8 mouse cellular contexts compared by ENCODE assay signal in the genomic region with DNA sequence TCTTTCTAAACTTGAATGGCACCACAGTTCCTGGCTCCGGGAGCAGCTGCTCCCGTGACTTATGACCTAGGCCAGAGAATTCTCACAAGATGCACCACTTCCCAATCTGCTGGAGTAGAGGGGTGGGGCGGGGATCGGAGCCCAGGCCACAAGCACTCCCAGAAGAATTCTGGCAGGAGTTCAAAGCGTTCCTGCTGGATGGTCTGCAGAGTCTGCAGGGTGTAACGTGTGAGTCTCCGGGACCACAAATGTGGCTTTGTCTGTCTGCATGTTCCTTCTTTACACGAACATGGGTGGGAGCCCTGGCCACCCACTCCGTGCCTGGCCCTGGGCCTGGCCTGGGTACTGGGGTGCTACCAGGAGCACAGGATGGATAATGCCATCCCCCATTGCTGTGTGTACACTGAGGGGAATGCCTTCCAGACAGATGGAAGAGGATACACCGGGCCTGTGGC. TPM values are rescaled to one million over a fixed set of nuclear protein-coding genes. Genes with fewer than 3 reads are reported as not detected.
DNase-seq lines count a peak whose midpoint lies in the region; ATAC-seq and TF ChIP-seq lines count a peak whose summit lies in the region.

No protein-coding gene starts in this region.

- no peak for TF ChIP-seq POLR2A in limb, embryonic 14.5 days (IDR thresholded peaks at IDR 0.05; ENCODE audit: borderline replicate concordance, extremely low read depth, insufficient read depth, insufficient read length)

- H3K9me3 ChIP-seq in embryonic facial prominence, embryonic 10.5 days = no peaks in the 10 kb centered on the region
- H3K9me3 ChIP-seq in limb, embryonic 14.5 days (ENCODE audit: control insufficient read depth, low read length) = 0 out of 2 replicates have a peak, but pooled peaks cover 2% of the 10 kb centered on the region
- no peaks in the 10 kb centered on the region for H3K9me3 ChIP-seq in neural tube, embryonic 12.5 days

- DNase-seq in embryo, embryonic 10 days (ENCODE audit: low spot score) = peak; percentile 16
- DNase-seq in embryo, embryonic 9.5 days (ENCODE audit: extremely low spot score) = no peak
- no peak for DNase-seq in embryonic facial prominence, embryonic 10.5 days (ENCODE audit: low spot score)
- peak; percentile 39 to 59 for DNase-seq in heart, postnatal 14 days
- DNase-seq in limb, embryonic 14.5 days (ENCODE audit: low spot score) = peak; percentile 83
- DNase-seq in right cerebral cortex, postnatal 14 days = no peak
- no peak for DNase-seq in thymus, postnatal 36 days

- peaks cover 2% of the 10 kb centered on the region for H3K36me3 ChIP-seq in embryonic facial prominence, embryonic 10.5 days (replicated peaks)
- no peaks in the 10 kb centered on the region for H3K36me3 ChIP-seq in limb, embryonic 14.5 days (ENCODE audit: control insufficient read depth, insufficient read depth, low read length)
- peaks cover under 1% of the 10 kb centered on the region; the same call in 1 of the 2 replicates for H3K36me3 ChIP-seq in neural tube, embryonic 12.5 days

- no peak overlapping the region for H3K9ac ChIP-seq in limb, embryonic 14.5 days (ENCODE audit: low read depth, low read length, severe bottlenecking)
- H3K9ac ChIP-seq in neural tube, embryonic 12.5 days = no peak overlapping the region

- no peak overlapping the region for H3K4me3 ChIP-seq in embryonic facial prominence, embryonic 10.5 days
- no peak overlapping the region for H3K4me3 ChIP-seq in limb, embryonic 14.5 days (replicated peaks; ENCODE audit: low read length)
- no peak overlapping the region for H3K4me3 ChIP-seq in neural tube, embryonic 12.5 days

- peak overlapping the region; percentile 66 for H3K27ac ChIP-seq in embryonic facial prominence, embryonic 10.5 days (replicated peaks)
- no peak overlapping the region; the same call in 1 of the 2 replicates for H3K27ac ChIP-seq in limb, embryonic 14.5 days (replicated peaks; ENCODE audit: low read depth, low read length)
- H3K27ac ChIP-seq in neural tube, embryonic 12.5 days = no peak overlapping the region

- ATAC-seq in limb, embryonic 14.5 days (ENCODE audit: low FRiP score, low read depth) = peak; percentile 48
- peak; percentile 33 for ATAC-seq in neural tube, embryonic 12.5 days (ENCODE audit: low FRiP score, low read depth)

- intact Hi-C loops in heart, postnatal 14 days (cut with DNase I) = no loop called here

- peaks cover 38% of the 10 kb centered on the region for H3K4me1 ChIP-seq in embryonic facial prominence, embryonic 10.5 days
- H3K4me1 ChIP-seq in limb, embryonic 14.5 days (ENCODE audit: control insufficient read depth, insufficient read depth, low read length) = peaks cover 21% of the 10 kb centered on the region
- peaks cover 8% of the 10 kb centered on the region for H3K4me1 ChIP-seq in neural tube, embryonic 12.5 days

- H3K27me3 ChIP-seq in embryonic facial prominence, embryonic 10.5 days (replicated peaks; ENCODE audit: low read depth, poor library complexity, severe bottlenecking) = no peaks in the 10 kb centered on the region
- no peaks in the 10 kb centered on the region for H3K27me3 ChIP-seq in limb, embryonic 14.5 days (ENCODE audit: control insufficient read depth, insufficient read depth, low read length)
- no peaks in the 10 kb centered on the region for H3K27me3 ChIP-seq in neural tube, embryonic 12.5 days (replicated peaks)

- no peak overlapping the region for H3K4me2 ChIP-seq in limb, embryonic 14.5 days (replicated peaks; ENCODE audit: low read depth, low read length, severe bottlenecking)
- no peak overlapping the region for H3K4me2 ChIP-seq in neural tube, embryonic 12.5 days (replicated peaks)

- WGBS in embryonic facial prominence, embryonic 10.5 days = 63% methylated on average over 10 of the region's 10 CpGs
- 36% methylated on average over 10 of the region's 10 CpGs for WGBS in limb, embryonic 14.5 days
- WGBS in neural tube, embryonic 12.5 days = 52% methylated on average over 10 of the region's 10 CpGs

RNA-seq across cellular contexts. Expression of a gene that starts 28.5 kb away (rescaled TPM):
- polyA plus RNA-seq in embryonic facial prominence, embryonic 10.5 days (2016; fragmentation: Nextera tagmentation; extraction: Ambion mirVana) = 7.4 and 9.4 TPM in 2 replicates
- total RNA-seq in heart, postnatal 14 days (2021) = 1 to 10 TPM; 4.0 to 4.6 TPM
- polyA plus RNA-seq in limb, embryonic 14.5 days (2012; rRNA removed) = 18.2 and 21.4 TPM in 2 replicates
- polyA plus RNA-seq in limb, embryonic 14.5 days (2014; fragmentation: Nextera tagmentation; extraction: Ambion mirVana) = 9.6 and 13.3 TPM in 2 replicates
- polyA plus RNA-seq in neural tube, embryonic 12.5 days (2016; fragmentation: Nextera tagmentation; extraction: Ambion mirVana) = 27.5 and 31.8 TPM in 2 replicates

Comparison
In these comparisons a context has a peak if more than half of its experiments do, and no peak if none do; other contexts are left out.
1. DNase-seq: peak in embryo, embryonic 10 days (single experiment), heart, postnatal 14 days (2 of 2) and limb, embryonic 14.5 days (single experiment); none in embryo, embryonic 9.5 days (single experiment), embryonic facial prominence, embryonic 10.5 days (single experiment), right cerebral cortex, postnatal 14 days (single experiment) and thymus, postnatal 36 days (0 of 2).